Mouse (Mus musculus) embryonic fibroblast, embryonic 13.5 days (primary cell): ENCODE measurements around the gene Rbms1.

Experiments
- CTCF ChIP-seq: IDR thresholded peaks from 2 replicates; pipeline ENCODE4 v1.5.1; 2011; ENCODE audit warnings: mild to moderate bottlenecking, control low read depth, low read length, moderate library complexity, borderline replicate concordance; ENCODE audit not compliant: insufficient read depth
- POLR2A ChIP-seq: IDR thresholded peaks from 2 replicates; pipeline ENCODE4 v1.6.1; 2011; ENCODE audit warnings: low read depth, mild to moderate bottlenecking, control low read depth, low read length, moderate library complexity

- TF ChIP-seq CTCF (no peak), POLR2A (no peak)
Observed at GRCm38 (mm10) chr2:60712483-60712882, 250.5 kb downstream of the Rbms1 start.
